Mouse (Mus musculus) liver, embryonic 14.5 days (tissue): Measurements from ENCODE around the gene Spcs1. TPM values are rescaled to one million over a fixed set of nuclear protein-coding genes. Genes with fewer than 3 reads are reported as not detected.

ENCODE experiments used
- ATAC-seq: fragments of 200-750 bp; cut with Nextera tagmentation; 2 replicates; pipeline ENCODE4 v1.8.0; 2017; ENCODE audit warnings: moderate number of reproducible peaks, mild to moderate bottlenecking, moderate library complexity; ENCODE audit not compliant: insufficient read depth
- DNase-seq, 3 experiments: peaks; one replicate each; pipeline ENCODE4 v3.0.0-alpha.2; 2012 to 2013; ENCODE audit warnings: low read depth in 3 of 3, low spot score in 3 of 3
- H3K27ac ChIP-seq: fragments of 300-500 bp; sonication (generic); 2 replicates; pipeline ENCODE4 v1.5.1; 2014; ENCODE audit warnings: moderate library complexity, mild to moderate bottlenecking, control low read depth, inconsistent platforms
- H3K27me3 ChIP-seq: fragments of 300-500 bp; sonication (generic); 2 replicates; pipeline ENCODE4 v1.6.1; 2014; ENCODE audit warnings: mild to moderate bottlenecking, low read length, moderate library complexity; ENCODE audit not compliant: control insufficient read depth, insufficient read depth
- H3K36me3 ChIP-seq: fragments of 300-500 bp; sonication (generic); replicated peaks from 2 replicates; pipeline ENCODE4 v1.6.1; 2014; ENCODE audit warnings: low read depth; ENCODE audit not compliant: control insufficient read depth, insufficient read depth
- H3K4me1 ChIP-seq, 2 experiments: fragments of 200-500 bp in 1 of 2; fragments of 300-500 bp in 1 of 2; sonication (generic) in 1 of 2; replicated peaks; 2 replicates each; pipeline ENCODE4 v1.6.1; 2012 to 2014; ENCODE audit warnings: antibody characterized with exemption in 1 of 2, inconsistent platforms in 1 of 2, low read length in 1 of 2; ENCODE audit not compliant: control insufficient read depth in 2 of 2, insufficient read depth in 2 of 2
- H3K4me2 ChIP-seq: fragments of 300-500 bp; sonication (generic); 2 replicates; pipeline ENCODE4 v1.6.1; 2014; ENCODE audit warnings: low read depth, mild to moderate bottlenecking, control low read depth, moderate library complexity
- H3K4me3 ChIP-seq, 2 experiments: fragments of 200-500 bp in 1 of 2; fragments of 300-500 bp in 1 of 2; sonication (generic) in 1 of 2; 2 replicates each; pipeline ENCODE4 v1.5.1; 2012 to 2014; ENCODE audit warnings: low read depth in 2 of 2, low read length in 2 of 2, mild to moderate bottlenecking in 2 of 2, control low read depth in 1 of 2, inconsistent platforms in 1 of 2, moderate library complexity in 1 of 2; ENCODE audit not compliant: insufficient read depth in 1 of 2
- H3K9ac ChIP-seq: fragments of 300-500 bp; sonication (generic); replicated peaks from 2 replicates; pipeline ENCODE4 v1.6.1; 2014; ENCODE audit warnings: mild to moderate bottlenecking, control low read depth, moderate library complexity
- H3K9me3 ChIP-seq: fragments of 300-500 bp; sonication (generic); 2 replicates; pipeline ENCODE4 v1.6.1; 2016; ENCODE audit warnings: low read length, mixed read lengths; ENCODE audit not compliant: control insufficient read depth
- CTCF ChIP-seq: IDR thresholded peaks from 2 replicates; pipeline ENCODE4 v1.5.1; 2016; ENCODE audit warnings: antibody characterized with exemption, low read depth, control low read depth
- EP300 ChIP-seq: IDR thresholded peaks from 2 replicates; pipeline ENCODE4 v1.6.1; 2016; ENCODE audit warnings: antibody characterized with exemption, low read depth
- WGBS: fragments of 180-500 bp; shearing (Covaris S2); extraction: QIAGEN DNeasy Blood & Tissue Kit; methylation state at CpG from one replicate; pipeline ENCODE4 v1.1.7; 2014; ENCODE audit not compliant: insufficient replicate concordance; 5-methylcytosine and 5-hydroxymethylcytosine counted together
- polyA plus RNA-seq, 2 experiments: library from polyadenylated mRNA; depleted of rRNA in 1 of 2; stranded (reverse) in 1 of 2; unstranded in 1 of 2; fragments of >200 nt; fragmentation: Nextera tagmentation in 1 of 2; extraction: Ambion mirVana in 1 of 2; gene quantifications; 2 replicates each; pipeline versions ENCODE4 v1.2.1 to v1.2.3; 2012 to 2014

Gene Spcs1
- polyA plus RNA-seq, 2 experiments = 157 to 323 TPM

DNA sequence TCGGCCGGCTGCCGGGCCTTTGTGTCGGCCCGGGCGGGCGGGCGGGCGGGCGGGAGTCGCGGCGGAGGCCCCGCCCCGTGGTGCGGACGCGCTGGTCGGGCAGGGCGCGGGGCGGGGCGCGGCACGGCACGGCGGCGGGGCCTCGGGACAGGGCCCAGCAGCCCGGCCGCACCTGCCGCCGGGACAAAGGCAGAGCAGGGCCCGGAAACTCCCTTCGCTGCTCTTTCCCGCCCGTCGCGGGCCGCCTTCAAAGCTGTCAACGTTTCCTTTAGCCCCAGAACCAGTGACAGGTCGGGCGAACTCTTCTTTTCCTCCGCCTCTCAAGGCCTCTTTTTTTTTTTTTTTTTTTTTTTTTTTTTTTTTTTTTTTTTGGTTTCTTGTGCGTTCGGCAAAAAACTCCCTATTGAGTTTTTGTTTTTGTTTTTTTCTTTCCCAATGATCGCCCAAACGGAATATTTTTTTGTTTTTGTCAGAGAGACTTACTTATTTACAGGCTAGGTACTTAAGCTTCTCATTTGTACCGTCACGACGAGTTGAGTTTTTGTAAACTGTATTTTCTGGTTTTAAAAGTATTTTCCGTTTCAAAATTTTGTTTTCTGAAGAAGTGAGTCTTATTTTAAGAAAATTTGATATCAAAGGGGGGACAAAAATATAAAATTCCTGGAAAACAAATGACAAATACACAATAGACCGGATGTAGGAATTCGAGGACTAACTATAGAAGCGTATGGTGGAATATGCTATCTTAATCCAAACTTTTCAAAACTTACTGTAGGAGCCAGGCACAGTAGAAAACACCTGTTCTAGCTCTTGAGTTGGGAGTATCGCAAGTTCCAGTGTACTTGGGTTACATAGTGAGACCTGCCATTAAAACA lies 18.1 kb upstream of the Spcs1 start:
- Histone ChIP-seq H3K36me3 (peaks cover 41% of the 10 kb centered on the region), H3K9me3 (no peaks in the 10 kb centered on the region), H3K4me1 (peaks cover 23 to 26% of the 10 kb centered on the region in 2 experiments), H3K4me3 (peak overlapping the region; percentile 87 to 89), H3K27ac (peak overlapping the region; percentile 90), H3K4me2 (peak overlapping the region; percentile 85), H3K27me3 (no peaks in the 10 kb centered on the region), H3K9ac (peak overlapping the region; percentile 94)
- 2% methylated on average over 46 of the region's 56 CpGs for WGBS
- peak; percentile 93 for ATAC-seq
- DNase-seq = peak; percentile 76 to 79 (median 76)
- TF ChIP-seq EP300 (no peak), CTCF (no peak)

DNA sequence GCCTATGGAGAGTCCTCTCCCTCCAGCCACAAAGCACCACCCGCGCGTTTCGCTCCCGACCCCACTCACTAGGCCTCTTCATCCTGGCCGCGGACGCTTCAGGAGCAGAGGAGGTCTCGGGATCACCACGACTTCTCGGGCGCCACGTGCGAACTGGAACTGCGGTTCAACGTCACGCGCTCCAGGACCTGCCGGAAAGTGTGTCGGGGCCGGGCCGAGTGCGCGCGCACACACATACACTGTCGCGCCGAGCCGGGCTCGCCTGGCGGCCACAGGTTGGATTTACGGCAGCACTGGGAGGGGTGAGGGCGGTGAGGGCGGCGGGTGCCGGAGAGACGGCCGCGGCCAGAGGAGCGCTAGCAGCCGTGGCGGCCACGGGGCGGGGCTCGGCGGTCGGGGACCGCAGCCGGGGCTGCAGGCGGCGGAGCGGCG lies 17.4 kb upstream of the Spcs1 start, which contains the start of the genes Pbrm1 and Gnl3:
Pbrm1 (plus strand) TSS at position 279 of the 432 bp plus-strand sequence.
Gnl3 (minus strand) TSS at position 293 of the 432 bp plus-strand sequence.
- H3K27ac ChIP-seq = peak within 1 kb of the TSS; percentile 90
- WGBS = under 1% methylated on average over 39 of the region's 53 CpGs
- peak within 1 kb of the TSS; percentile 87 to 89 for H3K4me3 ChIP-seq
- H3K36me3 ChIP-seq = peaks cover 44% of the 10 kb centered on the region
- peak within 1 kb of the TSS; percentile 94 for H3K9ac ChIP-seq
- peaks cover 23 to 26% of the 10 kb centered on the region in 2 experiments for H3K4me1 ChIP-seq
- peak; percentile 88 for ATAC-seq
- H3K9me3 ChIP-seq = no peaks in the 10 kb centered on the region
- H3K4me2 ChIP-seq = peak within 1 kb of the TSS; percentile 85
- no peaks in the 10 kb centered on the region for H3K27me3 ChIP-seq
- TF ChIP-seq CTCF (peak; percentile 63), EP300 (no peak)
- peak; percentile 92 to 93 (median 92) for DNase-seq

GRCm38 (mm10) chr14:31017854-31018253 lies 16.4 kb upstream of the Spcs1 start:
- DNase-seq (peak in 1 of 3 experiments; percentile 48), ATAC-seq (no peak)
- peak; percentile 61 for TF ChIP-seq CTCF
- no peak for TF ChIP-seq EP300
- Histone ChIP-seq H3K27me3 (no peaks in the 10 kb centered on the region), H3K36me3 (peaks cover 48% of the 10 kb centered on the region), H3K4me2 (peak overlapping the region; percentile 80), H3K9me3 (no peaks in the 10 kb centered on the region), H3K4me3 (peak overlapping the region; percentile 75 to 87), H3K27ac (peak overlapping the region; percentile 33), H3K4me1 (peaks cover 23 to 26% of the 10 kb centered on the region in 2 experiments), H3K9ac (peak overlapping the region; percentile 94)
- WGBS = 0% methylated on average over 2 of the region's 2 CpGs

DNA sequence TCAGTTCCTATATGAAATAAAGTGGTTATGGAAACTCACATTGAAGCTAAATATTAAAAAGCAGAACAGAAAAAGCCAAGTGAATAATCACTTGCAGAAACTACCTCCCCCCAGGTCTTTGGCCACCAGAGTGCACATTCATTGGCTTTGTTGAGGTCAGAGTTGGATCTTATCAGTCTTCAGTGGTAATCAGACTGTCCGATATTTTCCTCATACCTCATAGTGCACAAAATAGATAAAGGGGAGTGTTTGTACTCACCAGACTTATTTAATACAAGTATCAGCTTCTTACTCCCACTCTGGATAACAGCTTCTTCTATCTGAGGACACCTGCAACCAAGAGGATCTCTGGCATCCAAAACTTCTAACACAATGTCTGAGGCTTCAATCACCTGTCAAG lies 14.6 kb upstream of the Spcs1 start:
- WGBS = 8% methylated on average over 1 of the region's 1 CpGs
- TF ChIP-seq EP300 = no peak
- TF ChIP-seq CTCF = no peak
- Histone ChIP-seq H3K36me3 (peaks cover 61% of the 10 kb centered on the region), H3K4me2 (peak overlapping the region; percentile 80), H3K4me1 (peaks cover 19 to 20% of the 10 kb centered on the region in 2 experiments), H3K9ac (no peak overlapping the region; the same call in 1 of the 2 replicates), H3K9me3 (no peaks in the 10 kb centered on the region), H3K4me3 (no peak overlapping the region), H3K27me3 (no peaks in the 10 kb centered on the region), H3K27ac (no peak overlapping the region)
- ATAC-seq (no peak), DNase-seq (no peak)

DNA sequence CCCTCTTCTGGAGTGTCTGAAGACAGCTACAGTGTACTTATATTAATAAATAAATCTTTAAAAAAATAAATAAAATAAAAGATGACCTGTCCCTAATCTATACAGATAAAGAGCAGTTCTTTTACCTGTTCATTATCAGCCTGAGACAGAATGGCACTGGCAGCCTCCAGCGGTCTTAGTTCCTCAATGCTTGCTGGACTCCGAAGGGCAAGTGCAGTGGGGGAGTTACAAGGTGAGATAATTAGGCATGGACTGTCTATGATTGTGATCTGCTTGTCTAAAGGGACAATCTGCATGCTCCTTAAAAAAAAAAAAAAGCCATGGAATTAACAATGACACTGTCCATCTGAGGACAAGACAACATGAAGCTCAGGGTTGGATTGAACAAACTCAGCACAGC lies 12.5 kb upstream of the Spcs1 start:
- no peaks in the 10 kb centered on the region for H3K9me3 ChIP-seq
- no peak for DNase-seq
- no peak overlapping the region for H3K27ac ChIP-seq
- H3K9ac ChIP-seq = no peak overlapping the region
- no peak for ATAC-seq
- no peak overlapping the region for H3K4me3 ChIP-seq
- no peaks in the 10 kb centered on the region for H3K27me3 ChIP-seq
- WGBS = 71% methylated on average over 2 of the region's 2 CpGs
- TF ChIP-seq EP300 (no peak), CTCF (no peak)
- H3K4me1 ChIP-seq = peaks cover 13 to 14% of the 10 kb centered on the region in 2 experiments
- H3K4me2 ChIP-seq = no peak overlapping the region
- H3K36me3 ChIP-seq = peaks cover 69% of the 10 kb centered on the region
